Mouse (Mus musculus): ENCODE measurements around the gene Disp3. TPM values are rescaled to one million over a fixed set of nuclear protein-coding genes. Genes with fewer than 3 reads are reported as not detected.

Gene Disp3
- not detected for polyA plus RNA-seq (2017; shearing (Covaris generic))

GRCm38 (mm10) chr4:148287476-148288054 lies at the start of gene Disp3:
Gene Disp3, minus strand, starts transcription at chr4:148287965.

Other genes starting within 250 kb of the Disp3 start
- gene Clcn6, start 249.1 kb downstream of the Disp3 start, polyA plus RNA-seq (2017; shearing (Covaris generic)) = 10.1 TPM
- gene Mthfr, start 248.9 kb downstream of the Disp3 start, polyA plus RNA-seq (2017; shearing (Covaris generic)) = 21.3 TPM
- 28.8 TPM for gene Agtrap, start 199.9 kb downstream of the Disp3 start, polyA plus RNA-seq (2017; shearing (Covaris generic))
- gene Mad2l2, start 157.6 kb downstream of the Disp3 start, polyA plus RNA-seq (2017; shearing (Covaris generic)) = 49.7 TPM
- 0.06 TPM for gene Draxin, start 157.3 kb downstream of the Disp3 start, polyA plus RNA-seq (2017; shearing (Covaris generic))
- 50.2 TPM for gene Fbxo6, start 135.8 kb downstream of the Disp3 start, polyA plus RNA-seq (2017; shearing (Covaris generic))
- 4.3 TPM for gene Fbxo44, start 127.5 kb downstream of the Disp3 start, polyA plus RNA-seq (2017; shearing (Covaris generic))
- not detected for gene Fbxo2, start 127.3 kb downstream of the Disp3 start, polyA plus RNA-seq (2017; shearing (Covaris generic))
- gene Ubiad1, start 156.8 kb upstream of the Disp3 start, polyA plus RNA-seq (2017; shearing (Covaris generic)) = 24.0 TPM
- 23.6 TPM for gene Mtor, start 160.6 kb upstream of the Disp3 start, polyA plus RNA-seq (2017; shearing (Covaris generic))
- gene Angptl7, start 212.5 kb upstream of the Disp3 start, polyA plus RNA-seq (2017; shearing (Covaris generic)) = 0.13 TPM